Comparison of ENCODE assay signal across 8 mouse cellular contexts in the genomic region with DNA sequence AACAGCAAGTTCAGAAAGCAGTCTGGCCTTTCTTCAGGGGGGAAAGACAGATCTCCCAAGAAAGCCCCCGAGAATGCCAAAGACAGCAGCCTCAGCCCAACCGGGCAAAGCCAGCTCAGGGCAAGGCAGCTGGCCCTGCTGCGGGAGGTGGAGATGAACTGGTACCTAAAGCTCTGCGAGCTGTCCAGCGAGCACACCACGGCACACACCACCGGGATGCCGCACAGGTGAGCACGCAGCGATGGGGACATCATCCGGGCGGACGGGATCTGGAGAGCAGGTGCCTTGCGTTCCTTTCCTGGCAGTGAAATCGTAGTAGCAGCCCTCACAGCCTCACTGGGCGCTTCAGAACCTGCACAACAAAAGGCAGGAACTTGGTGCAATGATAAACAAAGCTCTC.
DNase-seq lines count a peak whose midpoint lies in the region; ATAC-seq and TF ChIP-seq lines count a peak whose summit lies in the region.

No protein-coding gene starts in this region.

- no peak for TF ChIP-seq CTCF in olfactory bulb, adult 2 months (IDR thresholded peaks at IDR 0.05; ENCODE audit: insufficient read depth, low read depth, low read length)

- no peak overlapping the region for H3K27ac ChIP-seq in hindbrain, embryonic 14.5 days
- no peak overlapping the region for H3K27ac ChIP-seq in olfactory bulb, adult 2 months (ENCODE audit: insufficient read depth, low read depth, low read length)

- DNase-seq in gastrocnemius, postnatal 10 days: peak; percentile 3
- DNase-seq in gastrocnemius, postnatal 14 days: no peak
- peak; percentile 0 for DNase-seq in right cerebral cortex, adult 18-20 months
- no peak for DNase-seq in right cerebral cortex, postnatal 10 days (ENCODE audit: low spot score in 2 of 2)
- peak; percentile 42 for DNase-seq in hindbrain, embryonic 14.5 days (ENCODE audit: low spot score)
- no peak for DNase-seq in lung, postnatal 25 days (ENCODE audit: low spot score)
- no peak for DNase-seq in urinary bladder, postnatal 25 days (ENCODE audit: low spot score)

- intact Hi-C loops in gastrocnemius, postnatal 14 days (cut with DNase I; ENCODE audit: low total_unique reads): no loop called here

- H3K4me3 ChIP-seq in hindbrain, embryonic 14.5 days (replicated peaks; ENCODE audit: low read length): peak overlapping the region; percentile 40
- H3K4me3 ChIP-seq in olfactory bulb, adult 2 months (ENCODE audit: insufficient read depth, low read depth, low read length): peak overlapping the region; percentile 25

- peak overlapping the region; percentile 79 for H3K4me2 ChIP-seq in hindbrain, embryonic 14.5 days (replicated peaks)

- peak overlapping the region; percentile 62 for H3K9ac ChIP-seq in hindbrain, embryonic 14.5 days

- no peaks in the 10 kb centered on the region for H3K36me3 ChIP-seq in hindbrain, embryonic 14.5 days (replicated peaks; ENCODE audit: control insufficient read depth, insufficient read depth)

- peak; percentile 64 for ATAC-seq in hindbrain, embryonic 14.5 days (ENCODE audit: low FRiP score)

- H3K4me1 ChIP-seq in hindbrain, embryonic 14.5 days (replicated peaks; ENCODE audit: control insufficient read depth, insufficient read depth, low read length): no peaks in the 10 kb centered on the region; the same call in 1 of the 2 replicates
- H3K4me1 ChIP-seq in olfactory bulb, adult 2 months (ENCODE audit: control insufficient read depth, insufficient read depth, low read length): peaks cover 6% of the 10 kb centered on the region

- no peaks in the 10 kb centered on the region for H3K27me3 ChIP-seq in hindbrain, embryonic 14.5 days (ENCODE audit: control insufficient read depth, insufficient read depth, low read length)

- H3K9me3 ChIP-seq in hindbrain, embryonic 14.5 days (ENCODE audit: control insufficient read depth, low read length): no peaks in the 10 kb centered on the region

- WGBS in hindbrain, embryonic 14.5 days: 14% methylated on average over 16 of the region's 16 CpGs
- 7% methylated on average over 16 of the region's 16 CpGs for WGBS in olfactory bulb, adult 2 months

- TF ChIP-seq POLR2A in olfactory bulb, adult 2 months (IDR thresholded peaks at IDR 0.05; ENCODE audit: insufficient read depth, low read depth, low read length): no peak

Comparison
In these comparisons a context has a peak if more than half of its experiments do, and no peak if none do; other contexts are left out.
1. DNase-seq: peak in gastrocnemius, postnatal 10 days (single experiment), right cerebral cortex, adult 18-20 months (single experiment) and hindbrain, embryonic 14.5 days (single experiment); none in gastrocnemius, postnatal 14 days (single experiment), right cerebral cortex, postnatal 10 days (0 of 2), lung, postnatal 25 days (single experiment) and urinary bladder, postnatal 25 days (single experiment).